Mouse (Mus musculus): ENCODE measurements at regions not wholly inside any gene's neighbourhood (a gene's known extent, or its start where the extent isn't known, plus 50 kb on each side); places are given as distances from the start of the nearest gene placed in this dataset.

DNA sequence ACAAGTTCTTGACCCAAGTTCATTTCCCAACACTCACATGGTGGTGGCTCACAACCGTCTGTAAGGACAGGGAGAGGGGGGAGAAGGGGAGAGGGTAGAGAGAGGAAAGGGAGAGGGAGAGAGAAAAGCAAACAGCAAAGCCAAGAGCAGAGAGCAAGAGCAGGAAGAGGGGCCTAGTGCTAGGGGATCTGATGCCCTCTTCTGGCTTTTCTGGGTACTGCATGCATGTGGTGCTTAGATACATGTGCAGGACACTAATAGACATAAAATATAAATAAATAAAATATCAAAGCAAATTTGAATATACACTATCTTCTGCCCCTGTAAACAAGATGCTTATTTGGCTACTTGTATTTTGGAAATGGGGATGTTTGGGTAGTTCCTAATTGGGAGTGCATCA is 91.2 kb downstream of the Rnf138rt1 start:
- intact Hi-C loops (cut with DNase I): no loop called here
- DNase-seq: peak; percentile 20 to 48

Measured in heart, postnatal 14 days (tissue).